Mouse (Mus musculus) neutrophil, adult 5-6 weeks (primary cell): ENCODE data around the gene Gm9964. TPM values are rescaled to one million over a fixed set of nuclear protein-coding genes. Genes with fewer than 3 reads are reported as not detected.
"Not testable (repeated sequence)": the region's sequence is repeated elsewhere in the genome, so short reads cannot be mapped to it uniquely, and the experiment has no call there.

Experiments
- ATAC-seq: fragments of 151-379, 151-347 bp; 2 replicates; pipeline ENCODE4 v1.8.0; 2017; ENCODE audit warnings: mild to moderate bottlenecking, moderate TSS enrichment; ENCODE audit not compliant: insufficient number of reproducible peaks, poor library complexity, low FRiP score, severe bottlenecking; ENCODE audit errors: extremely low read depth
- total RNA-seq: library from RNA; stranded (forward); fragments of 200-1000 nt; gene quantifications from 2 replicates; pipeline ENCODE4 v1.2.3, GENCODE M21; 2017

Gene Gm9964
- total RNA-seq, 1 experiment from 2014 or later: not detected

DNA sequence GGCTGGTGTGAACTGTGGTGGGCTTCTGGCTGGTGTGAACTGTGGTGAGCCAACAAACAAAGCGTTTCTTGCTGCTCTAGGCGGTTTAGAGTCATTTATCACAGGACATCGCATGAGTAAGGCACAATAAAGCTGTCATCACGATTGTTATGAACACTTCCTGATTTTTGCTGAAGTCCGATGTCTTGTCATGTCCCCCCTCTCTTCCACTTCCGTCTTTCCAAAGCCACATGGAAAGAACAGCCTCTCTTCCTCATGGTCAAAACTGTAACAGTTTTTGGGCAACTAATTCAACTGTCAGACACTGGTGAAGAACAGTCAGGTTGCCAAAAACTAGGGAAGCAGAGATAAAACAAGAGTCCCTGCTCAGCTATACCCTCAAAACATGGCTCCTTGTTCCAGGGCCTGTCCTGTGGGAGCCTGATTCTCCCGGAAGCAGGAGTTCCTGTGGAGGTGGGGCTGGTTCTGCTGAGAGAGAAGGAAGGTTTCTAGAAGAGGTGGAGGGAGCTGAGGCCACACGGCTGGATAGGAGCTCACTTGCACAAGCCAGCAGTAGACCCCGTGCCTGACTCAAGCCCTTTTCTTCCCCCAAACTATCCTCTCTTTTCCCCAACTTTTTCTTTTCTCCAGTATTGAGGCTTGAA is 9.1 kb upstream of the Gm9964 start:
- ATAC-seq: peak; percentile 33; the same call in 1 of the 2 replicates

DNA sequence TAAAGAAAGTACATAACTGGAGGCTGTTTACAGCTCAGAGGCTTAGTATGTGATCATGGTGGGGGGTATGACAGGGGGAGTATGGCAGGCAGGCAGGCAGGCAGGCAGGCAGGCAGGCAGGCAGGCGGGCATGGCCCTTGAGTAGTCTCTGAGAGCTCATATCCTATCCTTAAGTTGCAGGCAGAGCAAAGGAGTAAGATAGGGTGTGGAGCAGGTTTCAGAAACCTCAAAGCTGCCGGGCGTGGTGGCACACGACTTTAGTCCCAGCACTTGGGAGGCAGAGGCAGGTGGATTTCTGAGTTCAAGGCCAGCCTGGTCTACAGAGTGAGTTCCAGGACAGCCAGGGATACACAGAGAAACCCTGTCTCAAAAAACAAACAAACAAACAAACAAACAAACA is 7.5 kb upstream of the Gm9964 start:
- ATAC-seq: not testable (repeated sequence)

DNA sequence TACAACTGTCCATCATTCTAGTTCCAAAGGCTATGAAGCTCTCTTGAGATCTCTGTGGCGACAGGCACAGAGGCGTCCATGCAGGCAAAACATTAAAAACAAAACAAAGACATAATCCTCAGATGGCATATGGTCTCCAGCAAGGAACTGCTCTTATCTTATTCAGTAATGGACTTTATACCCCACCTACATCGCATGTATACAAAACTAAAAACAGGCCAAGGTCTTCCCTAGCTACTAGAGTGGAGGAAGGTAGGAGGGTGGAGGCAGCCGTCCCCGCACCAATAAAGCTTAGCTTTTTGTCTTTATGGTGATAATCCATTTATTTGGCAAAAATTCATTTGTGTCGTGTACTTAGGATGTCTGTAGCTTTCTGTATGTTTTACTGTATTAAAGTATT is 6.4 kb upstream of the Gm9964 start:
- no peak for ATAC-seq

DNA sequence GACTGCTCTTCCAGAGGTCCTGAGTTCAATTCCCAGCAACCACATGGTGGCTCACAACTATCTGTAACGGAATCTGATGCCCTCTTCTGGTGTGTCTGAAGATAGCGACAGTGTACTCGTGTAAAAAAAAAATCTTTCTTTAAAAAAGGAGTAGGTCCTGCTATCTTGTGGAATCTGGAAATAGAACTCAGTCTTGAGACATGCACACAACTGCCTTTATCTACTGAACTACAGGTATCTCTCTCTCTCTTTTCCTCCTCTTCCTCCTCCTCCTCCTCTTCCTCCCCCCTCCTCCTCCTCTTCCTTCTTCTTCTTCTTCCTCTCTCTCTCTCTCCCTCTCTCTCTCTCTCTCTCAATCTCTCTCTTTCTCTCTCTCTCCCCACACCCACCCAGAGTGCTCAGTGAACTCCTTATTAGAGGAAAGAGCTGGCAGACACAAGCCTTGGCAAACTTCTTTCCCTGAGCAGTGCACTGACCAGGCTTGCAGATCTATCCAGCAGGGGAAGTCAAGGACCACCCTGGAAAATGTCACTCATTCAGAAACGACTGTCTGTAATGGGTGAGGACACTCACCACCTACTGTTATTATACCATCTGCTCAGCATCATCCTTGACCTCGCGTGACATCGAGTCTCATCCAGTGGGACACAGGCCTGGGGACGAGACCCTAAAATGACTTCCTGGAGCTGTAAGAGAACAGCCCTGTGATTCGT is 3.2 kb upstream of the Gm9964 start:
- ATAC-seq: no peak

DNA sequence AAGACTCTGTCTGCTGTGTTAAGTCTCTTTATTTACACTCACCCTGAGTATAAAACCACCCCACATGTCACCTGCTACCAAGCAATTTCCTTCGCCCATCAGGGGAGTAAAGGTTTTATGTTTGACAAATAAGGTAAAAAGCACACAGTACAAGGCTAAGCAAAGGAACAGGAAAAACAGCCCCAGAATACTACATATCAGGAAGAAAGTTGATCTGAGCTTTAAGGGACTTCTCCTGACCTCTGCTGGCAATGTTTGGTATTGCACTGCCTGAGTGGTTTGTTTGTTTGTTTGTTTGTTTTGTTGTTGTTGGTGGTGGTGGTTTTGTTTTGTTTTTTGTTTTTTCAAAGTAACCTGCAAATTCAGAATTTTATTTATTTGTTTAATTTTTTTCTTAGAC is 539 bp downstream of the Gm9964 start:
- ATAC-seq: peak; percentile 64; the same call in 1 of the 2 replicates

DNA sequence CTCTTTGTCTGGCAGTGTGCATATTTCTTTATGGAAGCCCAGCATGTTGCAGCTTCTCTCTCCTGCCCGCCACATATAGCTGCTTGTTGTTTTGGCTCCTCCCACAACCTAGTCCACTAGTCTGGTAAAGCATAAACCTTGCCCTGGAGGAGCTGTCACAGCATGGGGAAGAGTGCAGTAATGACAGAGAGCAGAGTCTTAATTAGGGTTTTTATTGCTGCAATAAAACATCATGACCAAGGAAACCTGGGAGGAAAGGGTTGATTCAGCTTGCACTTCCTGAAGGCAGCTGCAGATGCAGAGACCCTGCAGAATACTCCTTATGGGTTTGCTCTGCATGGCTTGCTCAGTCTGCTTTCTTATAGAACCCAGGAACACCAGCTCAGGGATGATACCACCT is 2.7 kb downstream of the Gm9964 start:
- ATAC-seq: no peak

DNA sequence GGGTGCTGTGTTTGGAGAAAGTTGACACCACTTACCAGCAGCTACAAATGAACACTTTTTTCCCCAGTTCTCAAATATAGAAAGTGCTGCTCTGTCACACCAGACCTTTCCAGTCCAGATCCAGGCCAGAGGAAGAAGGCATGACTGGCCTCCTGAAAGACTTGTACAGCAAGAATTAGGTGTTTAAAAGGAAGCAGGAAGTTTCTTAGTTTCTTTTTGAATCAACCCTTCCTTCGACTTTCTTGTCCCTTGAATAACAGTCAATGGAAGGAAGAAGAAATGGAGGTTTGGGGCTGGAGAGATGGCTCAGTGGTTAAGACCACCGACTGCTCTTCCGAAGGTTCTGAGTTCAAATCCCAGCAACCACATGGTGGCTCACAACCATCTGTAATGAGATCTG is 3.7 kb downstream of the Gm9964 start:
- no peak for ATAC-seq

DNA sequence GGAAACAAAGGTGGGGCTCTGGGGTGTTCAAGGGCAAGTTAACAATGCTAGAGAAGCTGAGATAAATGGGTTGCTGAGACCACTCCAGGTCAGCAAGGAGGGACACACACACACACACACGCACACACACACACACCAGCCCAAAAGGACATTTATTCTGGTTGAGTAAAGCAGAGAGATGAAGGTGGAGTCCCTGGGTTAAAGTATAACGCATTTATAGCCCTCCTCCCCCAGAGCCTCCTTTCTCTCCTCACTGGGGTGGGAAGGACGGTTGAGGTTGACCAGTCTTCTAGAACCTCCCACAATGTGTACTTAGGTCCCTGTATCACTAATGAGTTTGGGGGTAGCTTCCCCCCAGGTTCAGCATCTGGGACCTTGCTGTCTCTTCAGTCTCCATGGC is 4.6 kb downstream of the Gm9964 start:
- no peak for ATAC-seq

DNA sequence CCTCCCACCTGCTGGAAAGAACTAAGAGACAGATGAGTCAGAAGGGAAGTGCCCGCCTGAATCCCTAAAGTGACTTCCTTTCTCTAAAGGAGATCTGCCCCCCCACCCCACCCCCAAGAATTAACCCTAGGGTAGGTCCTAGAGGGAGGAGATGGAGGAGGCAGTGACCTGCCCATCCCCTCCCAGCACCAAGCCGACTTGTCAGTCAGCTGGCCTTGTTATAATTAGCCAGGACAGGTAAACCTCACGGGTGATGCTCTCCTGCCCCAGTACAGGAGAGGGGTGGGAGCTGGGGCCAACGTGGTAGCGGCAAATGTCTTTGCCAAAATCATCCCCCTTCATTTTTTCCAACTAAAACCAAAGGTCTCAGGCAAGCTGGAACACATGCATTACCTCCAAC is 5.1 kb downstream of the Gm9964 start:
- no peak for ATAC-seq

DNA sequence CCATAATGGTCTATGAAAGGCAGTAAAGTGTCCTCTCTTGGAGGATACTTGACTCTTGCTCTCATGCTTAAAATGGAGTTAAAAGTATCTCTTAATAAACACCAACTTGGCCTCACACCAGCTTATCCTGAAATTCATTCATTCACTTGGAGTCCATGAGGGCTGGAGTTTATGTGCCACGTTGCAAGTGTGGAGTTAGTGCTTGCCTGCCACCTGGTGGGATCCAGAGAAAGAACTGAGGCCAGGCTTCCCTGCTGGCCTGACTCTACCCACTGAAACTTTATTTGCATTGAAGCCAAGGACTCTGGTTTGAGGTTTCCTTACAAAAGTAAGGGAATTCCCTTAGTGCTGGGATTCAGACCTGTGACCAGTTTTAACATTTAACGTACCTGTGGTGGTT is 6.2 kb downstream of the Gm9964 start:
- ATAC-seq: no peak

DNA sequence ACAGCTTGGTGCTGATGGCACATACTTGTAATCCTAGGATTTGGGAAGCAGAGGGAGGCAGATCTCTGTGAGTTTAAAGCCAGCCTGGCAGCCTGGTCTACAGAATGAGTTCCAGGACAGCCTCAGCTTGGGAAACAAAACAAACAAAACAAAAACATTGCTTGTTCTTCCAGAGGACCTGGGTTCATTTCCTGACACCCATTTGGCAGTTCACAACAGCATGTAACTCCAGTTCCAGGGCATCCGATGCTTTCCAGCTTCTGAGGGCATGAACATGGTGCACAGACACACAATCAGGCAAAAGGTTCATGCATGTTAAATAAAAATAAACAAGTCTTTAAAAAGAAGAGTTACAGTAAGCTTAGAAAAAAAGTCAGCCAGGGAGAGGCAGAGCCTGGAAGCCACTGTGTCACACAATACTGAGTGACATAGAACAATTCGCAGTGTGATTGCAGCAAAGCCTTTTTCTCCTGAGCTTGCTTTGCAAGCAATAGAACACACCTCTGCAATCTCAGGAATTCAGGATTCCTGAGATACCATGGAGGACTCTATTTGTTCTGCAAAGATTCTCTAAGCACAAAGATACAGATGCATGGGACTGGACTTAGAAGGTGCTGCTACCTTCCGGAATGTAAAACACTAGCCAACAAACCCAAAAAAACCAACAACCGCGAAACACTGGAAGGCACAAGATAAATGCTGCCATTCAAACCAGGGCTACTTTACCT is 7.6 kb downstream of the Gm9964 start:
- ATAC-seq: no peak

DNA sequence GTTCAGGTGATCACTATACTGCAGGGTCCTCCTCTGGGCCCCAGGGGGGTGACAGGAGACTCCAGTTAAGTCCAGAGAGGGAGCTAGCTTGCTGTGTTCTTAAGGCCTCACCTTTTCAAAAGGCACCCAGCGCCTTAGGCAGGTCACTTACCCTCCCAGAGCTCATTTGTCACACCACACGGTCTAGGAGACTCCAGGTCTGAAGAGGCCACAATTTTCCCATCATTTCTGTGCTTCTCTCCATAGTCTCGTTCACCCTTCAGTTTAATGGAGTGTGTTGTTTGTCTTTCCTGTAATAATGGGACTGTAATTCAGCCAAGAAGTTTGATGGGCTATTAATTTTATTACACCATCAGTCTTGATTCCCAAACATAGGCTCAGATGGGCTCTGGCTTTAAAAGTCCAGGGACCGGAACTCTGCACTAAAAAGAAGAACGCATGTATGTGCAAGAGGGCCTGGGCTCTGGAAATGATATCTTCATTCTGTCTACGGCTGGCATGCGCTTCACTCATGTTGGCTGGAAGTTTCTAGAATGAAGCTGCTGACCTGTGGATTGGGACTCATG is 8.3 kb downstream of the Gm9964 start:
- ATAC-seq: no peak

DNA sequence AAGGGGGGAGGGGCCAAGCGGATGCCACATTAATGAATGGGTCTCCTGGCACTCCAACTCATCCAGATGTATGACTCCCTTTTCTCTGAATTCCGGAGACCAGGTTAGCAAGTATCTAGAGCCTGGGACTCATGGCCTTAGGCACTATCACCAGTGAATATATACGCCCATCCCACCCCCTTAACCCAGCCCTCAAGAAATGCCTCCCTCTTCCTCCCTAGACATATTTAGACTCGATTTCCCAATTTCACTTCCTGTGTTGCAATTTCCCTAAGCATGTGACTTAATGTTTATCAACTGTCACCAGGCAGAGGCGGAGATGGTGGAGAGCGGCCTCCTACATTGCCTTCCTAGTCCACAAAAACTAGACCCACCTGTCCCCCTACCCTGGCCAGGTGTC is 9.3 kb downstream of the Gm9964 start:
- ATAC-seq: peak; percentile 76

DNA sequence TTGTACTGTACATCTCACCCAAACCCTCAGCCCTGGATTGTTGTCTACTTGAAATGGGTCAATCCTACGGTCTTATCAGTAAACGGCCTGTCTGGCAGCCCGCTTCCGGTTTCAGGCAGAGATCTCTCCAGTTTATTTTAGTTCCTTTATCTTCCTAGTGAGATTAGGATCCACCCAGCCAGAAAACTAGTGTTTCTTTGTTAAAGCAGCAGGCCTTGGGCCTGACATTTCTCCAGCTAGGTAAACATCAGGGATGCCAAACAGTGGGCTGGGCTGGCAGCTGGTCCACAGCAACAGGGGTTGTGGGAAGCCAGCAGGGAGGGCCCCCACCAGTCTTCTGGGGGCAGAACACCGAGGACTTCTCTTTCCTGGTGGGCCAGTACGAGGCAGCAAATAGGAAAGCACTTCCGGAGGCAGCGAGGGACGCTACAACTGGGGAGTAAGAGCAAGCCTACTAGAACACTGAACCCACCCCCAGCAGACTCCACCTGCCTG is 10.4 kb downstream of the Gm9964 start:
- ATAC-seq: no peak

DNA sequence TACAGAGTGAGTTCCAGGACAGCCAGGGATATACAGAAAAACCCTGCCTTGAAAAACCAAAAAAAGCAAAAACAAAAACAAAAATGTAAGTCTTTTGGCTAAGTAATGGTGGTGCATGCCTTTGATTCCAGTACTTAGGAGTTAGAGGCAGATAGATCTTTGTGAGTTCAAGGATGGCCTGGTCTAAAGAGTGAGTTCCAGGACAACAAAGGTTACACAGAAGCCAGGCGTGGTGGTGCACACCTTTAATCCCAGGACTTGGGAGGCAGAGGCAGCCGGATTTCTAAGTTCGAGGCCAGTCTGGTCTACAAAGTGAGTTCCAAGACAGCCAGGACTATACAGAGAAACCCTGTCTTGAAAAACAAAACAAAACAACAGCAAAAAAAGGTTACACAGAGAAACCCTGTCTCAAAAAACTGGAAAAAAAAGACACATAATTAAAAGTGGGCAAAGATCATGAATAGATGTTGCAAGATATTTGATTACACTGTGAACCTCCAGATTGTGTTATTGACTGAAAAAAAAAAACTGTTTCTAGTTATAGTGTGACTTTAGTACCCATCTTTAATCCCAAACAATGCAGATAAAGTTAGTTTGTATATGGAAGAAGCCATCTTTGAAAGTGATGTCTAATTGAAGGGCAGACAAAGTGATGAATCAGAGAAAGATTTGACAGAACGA is 13.2 kb downstream of the Gm9964 start:
- ATAC-seq: no peak

DNA sequence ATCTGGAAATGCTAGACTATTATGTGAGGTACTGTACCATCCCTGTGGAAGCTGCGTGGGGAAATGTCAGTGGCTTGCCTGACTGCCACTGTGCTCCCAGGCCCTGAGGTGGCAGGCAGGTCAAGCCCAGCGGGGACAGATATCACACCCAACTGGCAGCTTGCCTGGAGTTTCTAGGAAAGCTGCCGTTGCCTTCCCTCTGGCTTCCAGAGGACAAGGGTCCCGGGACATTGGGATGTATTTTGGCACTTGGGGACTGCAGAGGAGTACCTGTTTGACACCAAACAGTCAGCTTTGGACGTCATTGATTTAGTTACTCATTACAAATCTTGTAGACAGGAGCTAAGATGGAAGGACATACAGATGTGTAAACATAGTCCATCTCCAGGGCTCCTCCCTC is 15.3 kb downstream of the Gm9964 start:
- ATAC-seq: no peak

DNA sequence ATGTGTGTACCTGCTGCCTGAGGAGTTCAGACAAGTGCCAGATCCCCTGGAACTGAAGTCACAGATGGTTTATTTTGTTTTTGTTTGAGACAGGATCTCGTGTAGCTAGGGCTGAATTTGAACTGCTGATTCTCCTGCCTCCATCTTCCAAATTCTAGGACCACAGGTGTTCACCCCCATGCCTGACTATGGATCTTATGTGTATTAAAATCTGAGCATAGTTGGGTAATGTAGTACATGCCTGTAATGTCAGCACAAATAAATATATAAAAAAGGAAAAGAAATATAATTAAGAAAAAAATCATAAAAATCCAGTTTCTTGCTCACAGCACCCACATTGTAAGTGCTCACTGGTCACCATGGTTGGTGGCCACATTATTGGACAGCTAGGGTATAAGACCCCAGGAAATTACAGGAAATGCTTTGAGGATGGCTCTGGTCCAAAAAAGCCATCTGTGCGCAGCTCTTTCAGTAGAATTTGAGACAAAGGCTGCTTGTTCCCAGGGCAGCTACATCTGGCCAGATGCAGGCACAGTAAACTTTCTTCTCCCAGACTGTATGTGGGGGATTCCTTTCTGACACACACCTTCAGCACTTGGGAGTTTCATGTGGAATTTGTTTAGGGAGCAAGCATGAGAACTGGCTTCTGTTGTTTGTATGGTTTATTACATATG is 16.8 kb downstream of the Gm9964 start:
- no peak for ATAC-seq

DNA sequence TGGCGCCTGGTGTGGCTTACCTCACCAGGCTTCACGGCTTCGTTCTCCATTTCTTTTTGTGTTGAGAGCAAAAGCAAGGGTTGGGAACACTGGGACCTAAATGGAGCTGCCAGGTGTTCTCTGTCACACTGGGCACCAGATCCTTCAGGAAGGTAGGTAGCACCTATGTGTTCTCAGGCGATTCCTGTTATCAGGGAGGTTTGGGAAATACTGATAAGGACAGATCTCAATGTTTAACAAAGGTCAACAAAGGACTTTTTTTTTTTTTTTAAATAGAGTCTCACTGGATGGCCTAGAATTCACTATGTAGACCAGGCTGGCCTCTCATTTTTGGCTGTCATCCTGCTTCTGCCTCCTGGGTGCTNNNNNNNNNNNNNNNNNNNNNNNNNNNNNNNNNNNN is 22.9 kb downstream of the Gm9964 start:
- ATAC-seq: no peak

DNA sequence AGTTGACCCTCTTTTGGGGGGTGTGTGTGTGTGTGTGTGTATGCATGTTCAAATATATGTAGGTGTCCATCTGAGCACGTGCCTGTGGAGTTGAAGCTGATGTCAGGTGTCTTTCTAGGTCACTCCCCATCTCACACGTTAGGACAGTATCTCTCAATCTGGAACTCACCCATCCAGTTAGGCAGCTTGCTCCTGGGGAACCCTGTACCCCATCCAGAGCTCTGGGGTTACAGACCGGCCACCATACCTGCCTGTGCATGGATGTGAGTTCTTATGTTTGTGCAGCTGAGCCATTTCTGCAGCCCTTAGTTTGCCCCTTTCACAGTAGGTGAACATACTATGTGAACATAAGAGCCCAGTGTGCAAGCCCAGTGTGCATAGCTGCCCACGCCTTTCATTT is 23.7 kb downstream of the Gm9964 start:
- ATAC-seq: no peak
